Mouse (Mus musculus) limb, embryonic 11.5 days (tissue): ENCODE data around the gene Olfr18. TPM values are rescaled to one million over a fixed set of nuclear protein-coding genes. Genes with fewer than 3 reads are reported as not detected.
"Not testable (repeated sequence)": the region's sequence is repeated elsewhere in the genome, so short reads cannot be mapped to it uniquely, and the experiment has no call there.

Source experiments
- ATAC-seq: fragments of 200-750 bp; cut with Nextera tagmentation; 2 replicates; pipeline ENCODE4 v1.8.0; 2017; ENCODE audit warnings: low read depth; ENCODE audit not compliant: insufficient number of reproducible peaks, low FRiP score, low TSS enrichment
- DNase-seq: peaks from one replicate; pipeline ENCODE4 v3.0.0-alpha.2; 2015; ENCODE audit warnings: low spot score
- H3K27ac ChIP-seq: fragments of 300-500 bp; sonication (generic); replicated peaks from 2 replicates; pipeline ENCODE4 v1.5.1; 2014; ENCODE audit warnings: low read depth, mild to moderate bottlenecking, low read length
- H3K27me3 ChIP-seq: fragments of 300-500 bp; sonication (generic); 2 replicates; pipeline ENCODE4 v1.6.1; 2014; ENCODE audit warnings: mild to moderate bottlenecking, low read length, mixed read lengths; ENCODE audit not compliant: control insufficient read depth, insufficient read depth
- H3K36me3 ChIP-seq: fragments of 300-500 bp; sonication (generic); 2 replicates; pipeline ENCODE4 v1.6.1; 2014; ENCODE audit warnings: mild to moderate bottlenecking, low read length, moderate library complexity, mixed read lengths; ENCODE audit not compliant: control insufficient read depth, insufficient read depth
- H3K4me1 ChIP-seq: fragments of 300-500 bp; sonication (generic); 2 replicates; pipeline ENCODE4 v1.6.1; 2014; ENCODE audit warnings: low read length, mixed read lengths; ENCODE audit not compliant: control insufficient read depth, insufficient read depth
- H3K4me2 ChIP-seq: fragments of 300-500 bp; sonication (generic); 2 replicates; pipeline ENCODE4 v1.6.1; 2014; ENCODE audit warnings: low read depth, mild to moderate bottlenecking, moderate library complexity; ENCODE audit not compliant: severe bottlenecking
- H3K4me3 ChIP-seq: fragments of 300-500 bp; sonication (generic); 2 replicates; pipeline ENCODE4 v1.5.1; 2014; ENCODE audit warnings: low read depth, low read length
- H3K9ac ChIP-seq: fragments of 300-500 bp; sonication (generic); 2 replicates; pipeline ENCODE4 v1.6.1; 2014; ENCODE audit warnings: mild to moderate bottlenecking, low read length
- H3K9me3 ChIP-seq: fragments of 300-500 bp; sonication (generic); 2 replicates; pipeline ENCODE4 v1.6.1; 2016; ENCODE audit warnings: low read length; ENCODE audit not compliant: control insufficient read depth
- WGBS: fragments of 180-500 bp; shearing (Covaris S2); extraction: QIAGEN DNeasy Blood & Tissue Kit; methylation state at CpG from one replicate; pipeline ENCODE4 v1.1.7; 2014; 5-methylcytosine and 5-hydroxymethylcytosine counted together
- polyA plus RNA-seq: library from polyadenylated mRNA; unstranded; fragments of >200 nt; fragmentation: Nextera tagmentation; extraction: Ambion mirVana; gene quantifications from 2 replicates; pipeline ENCODE4 v1.2.1, GENCODE M21; 2014

Gene Olfr18
- polyA plus RNA-seq, 1 experiment from 2014 or later, result 0.07 TPM

DNA sequence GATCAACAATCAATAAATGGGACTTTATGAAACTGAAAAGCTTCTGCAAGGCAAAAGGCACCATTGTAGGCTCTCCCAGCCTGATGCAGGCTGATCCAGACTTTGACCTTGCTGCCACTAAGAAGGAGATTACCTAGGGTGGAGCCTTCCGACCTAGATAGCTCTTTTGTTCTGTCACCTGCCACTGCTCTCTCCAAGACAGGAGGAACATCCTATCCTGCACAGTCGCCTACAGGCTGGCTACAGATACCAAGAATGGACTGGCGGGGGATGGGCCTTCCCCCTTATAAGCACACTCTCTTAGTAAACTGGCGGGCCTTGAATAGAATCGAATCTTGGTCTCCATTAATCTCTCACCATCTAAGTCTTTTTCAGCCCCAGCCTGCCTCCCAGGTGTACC is 40.3 kb downstream of the Olfr18 start:
- not testable (repeated sequence) for ATAC-seq, H3K4me3 ChIP-seq, H3K27me3 ChIP-seq, H3K4me2 ChIP-seq, H3K36me3 ChIP-seq, DNase-seq, H3K9me3 ChIP-seq, H3K4me1 ChIP-seq, H3K27ac ChIP-seq, H3K9ac ChIP-seq
- WGBS, result 81% methylated on average over 5 of the region's 5 CpGs

GRCm38 (mm10) chr9:20282051-20282450 is 53.8 kb downstream of the Olfr18 start, which contains the start of gene Olfr39:
Gene Olfr39 (plus strand): TSS chr9:20282351.
- 84% methylated on average over 1 of the region's 1 CpGs for WGBS
- no peaks in the 10 kb centered on the region for H3K9me3 ChIP-seq
- DNase-seq, result no peak
- H3K9ac ChIP-seq, result no peak within 1 kb of the TSS
- no peaks in the 10 kb centered on the region for H3K27me3 ChIP-seq
- no peak within 1 kb of the TSS for H3K4me2 ChIP-seq
- no peaks in the 10 kb centered on the region for H3K36me3 ChIP-seq
- no peak within 1 kb of the TSS for H3K27ac ChIP-seq
- no peak for ATAC-seq
- H3K4me1 ChIP-seq, result no peaks in the 10 kb centered on the region
- no peak within 1 kb of the TSS for H3K4me3 ChIP-seq

Other genes with a start within 250 kb of the Olfr18 start
- gene Olfr868, start 237.5 kb downstream of the Olfr18 start, polyA plus RNA-seq, result not detected in 2 replicates
- gene Olfr869, start 207.1 kb downstream of the Olfr18 start, polyA plus RNA-seq, result not detected in 2 replicates
- not detected in 2 replicates for gene Olfr870, start 162.0 kb downstream of the Olfr18 start, polyA plus RNA-seq
- gene Olfr871, start 123.9 kb downstream of the Olfr18 start, polyA plus RNA-seq, result not detected in 2 replicates
- not detected in 2 replicates for gene Olfr872, start 99.0 kb downstream of the Olfr18 start, polyA plus RNA-seq
- gene Olfr39, start 53.7 kb downstream of the Olfr18 start, polyA plus RNA-seq, result not detected in 2 replicates
- not detected in 2 replicates for gene Olfr873, start 37.6 kb downstream of the Olfr18 start, polyA plus RNA-seq
- gene Zfp560, start 49.1 kb upstream of the Olfr18 start, polyA plus RNA-seq, result 31.9 and 33.2 TPM in 2 replicates
- gene Zfp26, start 124.1 kb upstream of the Olfr18 start, polyA plus RNA-seq, result 28.8 and 31.9 TPM in 2 replicates
- 24.9 and 27.1 TPM in 2 replicates for gene Zfp426, start 156.7 kb upstream of the Olfr18 start, polyA plus RNA-seq
- 147 and 159 TPM in 2 replicates for gene Zfp266, start 185.3 kb upstream of the Olfr18 start, polyA plus RNA-seq
- gene Zfp846, start 245.2 kb upstream of the Olfr18 start, polyA plus RNA-seq, result 18.1 and 20.9 TPM in 2 replicates